Mouse (Mus musculus) CH12.LX (cell line): ENCODE measurements around the gene Pom121l2.

Experiments used
- CHD2 ChIP-seq: IDR thresholded peaks from 2 replicates; pipeline ENCODE4 v1.6.1; 2011; ENCODE audit warnings: low read length, improper control_type of control experiment
- CTCF ChIP-seq, 2 experiments: IDR thresholded peaks in 1 of 2; conservative IDR thresholded peaks in 1 of 2; 2 replicates each; pipeline ENCODE4 v1.5.1; 2011 to 2012; ENCODE audit warnings: low read depth in 2 of 2, low read length in 2 of 2, improper control_type of control experiment in 1 of 2, inconsistent platforms in 1 of 2, mild to moderate bottlenecking in 1 of 2, moderate library complexity in 1 of 2

DNA sequence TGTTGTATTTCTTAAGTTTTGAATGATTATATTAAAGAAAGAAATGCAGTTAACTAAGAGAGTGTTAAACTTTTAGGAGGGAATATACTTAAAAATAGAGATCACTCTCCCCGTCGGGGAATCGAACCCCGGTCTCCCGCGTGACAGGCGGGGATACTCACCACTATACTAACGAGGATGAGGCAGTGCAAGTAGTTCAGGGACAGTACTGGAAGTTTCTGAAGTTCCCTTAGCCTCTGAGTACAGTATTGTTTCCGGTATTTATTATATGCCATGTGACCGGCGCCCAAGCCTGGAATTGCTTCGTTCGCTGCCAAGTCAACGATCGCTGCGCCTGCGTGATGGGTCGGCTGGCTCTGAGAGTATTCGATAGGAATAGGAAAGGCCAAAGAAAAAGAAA, 40.8 kb upstream of the Pom121l2 start:
- TF ChIP-seq CTCF (conservative IDR thresholded peaks at IDR 0.05 in 1 of 2, IDR thresholded peaks at IDR 0.05 in 1 of 2; ENCODE audit: low read depth in 2 of 2, low read length in 2 of 2) (no peak), CHD2 (no peak)
